Mouse (Mus musculus): ENCODE measurements around the gene Gpr132. TPM values are rescaled to one million over a fixed set of nuclear protein-coding genes. Genes with fewer than 3 reads are reported as not detected.
A peak's percentile ranks its signal among the peaks of the same experiment; 100 is the strongest.

Gene Gpr132
- total and polyA plus RNA-seq, 3 experiments = 5.4 to 6.5 TPM; not detected in 1

DNA sequence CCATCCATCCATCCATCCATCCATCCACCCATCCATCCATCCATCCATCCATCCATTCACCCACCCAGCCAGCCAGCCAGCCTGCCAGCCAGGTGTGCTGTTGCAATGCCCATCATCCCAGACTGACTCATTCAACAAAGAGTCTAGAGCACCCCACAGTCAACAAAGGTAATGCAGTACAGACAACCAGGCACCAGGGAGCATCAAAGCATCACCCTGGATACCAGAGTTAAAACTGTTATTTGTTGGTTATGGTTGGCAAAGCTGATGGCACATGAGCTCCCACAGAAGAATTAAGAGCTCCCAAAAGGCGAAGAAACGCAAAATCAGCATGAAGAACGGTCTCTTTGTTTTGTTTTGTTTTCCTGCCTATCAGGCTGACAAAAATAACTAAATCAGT, 11.7 kb downstream of the Gpr132 start:
- H3K9me3 ChIP-seq (replicated peaks; ENCODE audit: insufficient read depth, low read length) = no peaks in the 10 kb centered on the region
- peaks cover 0 to 1% of the 10 kb centered on the region in 2 experiments; a peak in 2 of 4 replicates for H3K36me3 ChIP-seq (ENCODE audit: control insufficient read depth in 1 of 2, insufficient read depth in 2 of 2, low read length in 2 of 2)
- H3K27me3 ChIP-seq (ENCODE audit: control insufficient read depth in 1 of 2, insufficient read depth in 2 of 2, low read length in 2 of 2) = no peaks in the 10 kb centered on the region
- H3K4me3 ChIP-seq (ENCODE audit: control insufficient read depth in 1 of 2, insufficient read depth in 1 of 2, low read depth in 2 of 2, low read length in 2 of 2) = no peak overlapping the region
- H3K9ac ChIP-seq (ENCODE audit: control insufficient read depth, low read depth, low read length, poor library complexity, severe bottlenecking) = no peak overlapping the region
- TF ChIP-seq ELF1 (IDR thresholded peaks at IDR 0.05; ENCODE audit: low read depth, low read length) (no peak), TAL1 (IDR thresholded peaks at IDR 0.05; ENCODE audit: low read length) (no peak), MEF2A (IDR thresholded peaks at IDR 0.05; ENCODE audit: extremely low read depth, insufficient replicate concordance, low read depth, low read length, poor library complexity, severe bottlenecking) (no peak), CTCF (IDR thresholded peaks at IDR 0.05 in 2 of 3, conservative IDR thresholded peaks at IDR 0.05 in 1 of 3; ENCODE audit: control insufficient read depth in 1 of 3, insufficient read depth in 1 of 3, low read depth in 2 of 3, low read length in 3 of 3, poor library complexity in 1 of 3, severe bottlenecking in 1 of 3) (peak in 1 of 3 experiments; percentile 12; a peak in 1 of 6 replicates), ZC3H11A (IDR thresholded peaks at IDR 0.05; ENCODE audit: low read depth, low read length) (no peak), JUND (IDR thresholded peaks at IDR 0.05; ENCODE audit: low read depth, low read length) (no peak), HCFC1 (IDR thresholded peaks at IDR 0.05; ENCODE audit: low read depth, low read length) (no peak)
- H3K79me2 ChIP-seq (ENCODE audit: control insufficient read depth, insufficient read depth, low read length, poor library complexity) = no peaks in the 10 kb centered on the region
- DNase-seq (ENCODE audit: low read depth, low spot score) = no peak
- H3K27ac ChIP-seq (ENCODE audit: control insufficient read depth, low read depth, low read length) = no peak overlapping the region
- peaks cover under 1 to 17% of the 10 kb centered on the region in 2 experiments; a peak in 3 of 4 replicates for H3K4me1 ChIP-seq (ENCODE audit: control insufficient read depth in 1 of 2, insufficient read depth in 2 of 2, low read length in 2 of 2)

DNA sequence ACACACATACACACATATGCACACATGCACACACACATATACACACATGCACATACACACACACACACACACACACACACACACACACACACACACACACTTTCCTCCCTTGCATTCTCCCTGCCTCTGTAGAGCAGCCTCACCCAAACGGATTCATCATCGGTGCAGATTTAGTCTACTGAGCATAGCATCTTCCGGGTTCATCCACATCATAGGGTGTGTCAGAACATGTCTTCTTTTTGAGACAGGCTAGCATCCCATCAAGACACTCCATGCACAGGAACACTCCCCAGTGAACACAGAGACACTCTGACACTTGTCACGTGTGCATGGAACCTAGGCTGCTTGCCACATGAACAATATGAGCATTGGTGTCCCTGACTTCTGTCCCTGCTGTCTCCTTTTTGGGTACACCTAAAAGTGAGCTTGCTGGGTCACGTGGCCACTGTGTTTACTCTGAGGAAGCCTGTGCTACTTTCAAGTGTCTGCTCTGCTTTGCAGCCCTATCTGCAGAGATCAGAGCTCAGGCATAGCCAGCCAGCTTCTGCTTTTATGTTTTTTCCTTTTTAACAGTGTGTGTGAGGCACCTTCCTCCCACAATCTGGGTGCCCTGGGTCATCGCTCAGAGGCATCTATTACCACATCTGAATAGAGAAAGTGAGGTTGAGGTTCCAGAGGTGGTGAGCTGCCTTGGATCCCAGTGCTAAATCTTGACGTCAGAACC, 13.3 kb downstream of the Gpr132 start:
- Histone ChIP-seq H3K4me1 (ENCODE audit: control insufficient read depth in 1 of 2, insufficient read depth in 2 of 2, low read length in 2 of 2) (peaks cover 2 to 8% of the 10 kb centered on the region in 2 experiments; a peak in 3 of 4 replicates), H3K4me3 (ENCODE audit: control insufficient read depth in 1 of 2, insufficient read depth in 1 of 2, low read depth in 2 of 2, low read length in 2 of 2) (no peak overlapping the region), H3K27ac (ENCODE audit: control insufficient read depth, low read depth, low read length) (no peak overlapping the region), H3K9ac (ENCODE audit: control insufficient read depth, low read depth, low read length, poor library complexity, severe bottlenecking) (no peak overlapping the region), H3K27me3 (ENCODE audit: control insufficient read depth in 1 of 2, insufficient read depth in 2 of 2, low read length in 2 of 2) (no peaks in the 10 kb centered on the region), H3K79me2 (ENCODE audit: control insufficient read depth, insufficient read depth, low read length, poor library complexity) (no peaks in the 10 kb centered on the region), H3K36me3 (ENCODE audit: control insufficient read depth in 1 of 2, insufficient read depth in 2 of 2, low read length in 2 of 2) (peaks cover 0 to 5% of the 10 kb centered on the region in 2 experiments; a peak in 2 of 4 replicates), H3K9me3 (replicated peaks; ENCODE audit: insufficient read depth, low read length) (no peaks in the 10 kb centered on the region)
- DNase-seq (ENCODE audit: low read depth, low spot score) = peak; percentile 76
- TF ChIP-seq JUND (IDR thresholded peaks at IDR 0.05; ENCODE audit: low read depth, low read length) (no peak), SMC3 (IDR thresholded peaks at IDR 0.05; ENCODE audit: low read depth, low read length) (no peak), POLR2A (IDR thresholded peaks at IDR 0.05; ENCODE audit: control insufficient read depth in 1 of 2, insufficient read depth in 1 of 2, low read depth in 1 of 2, low read length in 2 of 2, poor library complexity in 1 of 2) (no peak), MAFK (IDR thresholded peaks at IDR 0.05; ENCODE audit: borderline replicate concordance, low read depth, low read length) (no peak), CHD1 (IDR thresholded peaks at IDR 0.05; ENCODE audit: low read depth, low read length) (no peak), CHD2 (IDR thresholded peaks at IDR 0.05; ENCODE audit: low read length) (no peak), USF1 (IDR thresholded peaks at IDR 0.05; ENCODE audit: low read depth, low read length) (peak; percentile 97), MAX (IDR thresholded peaks at IDR 0.05; ENCODE audit: low read length) (peak; percentile 92), ZC3H11A (IDR thresholded peaks at IDR 0.05; ENCODE audit: low read depth, low read length) (no peak), USF2 (IDR thresholded peaks at IDR 0.05; ENCODE audit: borderline replicate concordance in 1 of 2, insufficient read depth in 1 of 2, low read depth in 1 of 2, low read length in 2 of 2) (peak; percentile 54 to 84; a peak in 3 of 4 replicates), GABPA (IDR thresholded peaks at IDR 0.05; ENCODE audit: low read depth, low read length) (no peak), POLR2AphosphoS2 (IDR thresholded peaks at IDR 0.05; ENCODE audit: low read length) (no peak), HCFC1 (IDR thresholded peaks at IDR 0.05; ENCODE audit: low read depth, low read length) (no peak), TCF12 (IDR thresholded peaks at IDR 0.05; ENCODE audit: low read depth, low read length) (no peak), MEF2A (IDR thresholded peaks at IDR 0.05; ENCODE audit: extremely low read depth, insufficient replicate concordance, low read depth, low read length, poor library complexity, severe bottlenecking) (no peak), UBTF (IDR thresholded peaks at IDR 0.05; ENCODE audit: borderline replicate concordance, insufficient read depth, low read depth, low read length) (no peak), ETS1 (IDR thresholded peaks at IDR 0.05; ENCODE audit: low read depth, low read length) (no peak), ZKSCAN1 (IDR thresholded peaks at IDR 0.05; ENCODE audit: low read depth, low read length) (no peak), SIN3A (IDR thresholded peaks at IDR 0.05; ENCODE audit: low read length) (peak; percentile 42; the same call in 1 of the 2 replicates), TBP (IDR thresholded peaks at IDR 0.05; ENCODE audit: low read depth, low read length) (no peak), RCOR1 (IDR thresholded peaks at IDR 0.05; ENCODE audit: low read depth, low read length) (peak; percentile 48), MXI1 (IDR thresholded peaks at IDR 0.05; ENCODE audit: low read depth, low read length) (peak; percentile 46; the same call in 1 of the 2 replicates), E2F4 (IDR thresholded peaks at IDR 0.05; ENCODE audit: borderline replicate concordance, low read depth, low read length) (no peak), BHLHE40 (IDR thresholded peaks at IDR 0.05; ENCODE audit: borderline replicate concordance, low read depth, low read length) (no peak; the same call in 1 of the 2 replicates), EP300 (IDR thresholded peaks at IDR 0.05; ENCODE audit: low read depth in 1 of 2, low read length in 2 of 2) (peak in 1 of 2 experiments; percentile 25; a peak in 1 of 4 replicates), MAZ (IDR thresholded peaks at IDR 0.05; ENCODE audit: low read depth, low read length) (no peak)

Data from MEL (cell line).